Mouse (Mus musculus) G1E-ER4 (cell line): ENCODE results near the gene 4930469K13Rik. TPM values are rescaled to one million over a fixed set of nuclear protein-coding genes. Genes with fewer than 3 reads are reported as not detected.

ENCODE experiments used
- GATA1 ChIP-seq: IDR thresholded peaks from one replicate; pipeline ENCODE4 v1.8.0; 2012; ENCODE audit warnings: low read length, inconsistent platforms
- polyA plus RNA-seq: library from polyadenylated mRNA; stranded (reverse); fragments of >175 nt; gene quantifications from 2 replicates; pipeline ENCODE4 v1.2.3, GENCODE M21; 2012

4930469K13Rik gene
- polyA plus RNA-seq, 1 experiment, result not detected

DNA sequence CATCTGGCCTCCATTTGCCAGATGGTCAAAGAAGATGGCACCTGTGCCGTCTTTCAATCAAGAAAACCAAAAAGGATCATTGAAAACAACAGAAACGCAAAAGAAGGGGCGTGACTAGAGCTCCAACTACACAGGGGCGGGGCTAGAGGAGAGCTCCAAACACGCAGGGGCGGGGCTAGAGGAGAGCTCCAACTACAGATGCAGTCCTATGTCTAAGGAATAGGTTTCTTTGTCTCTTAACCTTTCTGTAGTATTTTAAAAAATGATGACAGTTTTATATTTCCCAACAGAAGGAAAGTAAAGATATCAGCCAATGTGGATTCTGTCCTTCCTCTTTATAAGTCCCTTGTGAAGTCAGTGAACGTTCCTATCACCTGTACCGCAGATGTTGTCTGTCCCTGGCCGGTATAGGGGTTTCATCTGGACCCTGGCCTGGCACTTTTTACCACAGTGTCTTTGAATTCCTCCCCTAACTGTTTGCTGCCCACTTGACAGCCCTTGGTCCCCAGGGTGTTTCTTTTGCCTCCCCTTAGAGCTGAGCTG lies 153.5 kb downstream of the 4930469K13Rik start:
- TF ChIP-seq GATA1, result no peak

DNA sequence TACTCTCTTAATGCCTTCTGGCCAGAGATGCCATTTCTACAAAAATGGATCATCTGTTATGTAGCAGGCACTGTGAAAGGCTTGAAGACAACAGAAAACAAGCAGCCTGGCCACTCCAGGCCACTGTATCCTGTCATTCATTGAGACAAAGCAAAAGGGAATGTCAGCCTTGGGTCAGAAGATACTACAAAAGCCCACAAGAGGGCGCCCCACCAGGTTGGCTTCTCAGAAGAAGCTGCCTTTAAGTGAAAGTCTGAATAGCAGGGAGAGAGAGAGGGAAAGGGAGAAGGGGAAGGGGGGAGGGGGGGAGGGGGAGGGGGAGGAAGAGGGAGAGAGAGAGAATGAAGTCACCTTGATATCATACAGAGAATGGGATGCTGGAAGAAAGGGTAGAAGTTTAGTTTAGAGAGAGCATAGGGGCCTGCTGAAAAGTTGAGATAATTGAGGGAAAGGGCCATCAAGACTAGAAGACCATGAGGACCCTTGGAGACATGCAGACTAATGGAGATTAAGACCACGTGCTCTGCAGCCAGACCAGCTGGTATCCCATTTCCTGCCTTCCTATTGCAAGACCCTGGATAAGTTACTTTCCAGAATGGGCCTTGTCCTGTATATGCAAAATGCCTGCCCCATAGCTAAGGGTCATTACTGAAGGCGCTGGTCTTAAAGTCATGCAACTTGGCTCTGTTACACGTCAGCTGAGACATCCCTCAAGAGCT lies 154.1 kb downstream of the 4930469K13Rik start:
- no peak for TF ChIP-seq GATA1

DNA sequence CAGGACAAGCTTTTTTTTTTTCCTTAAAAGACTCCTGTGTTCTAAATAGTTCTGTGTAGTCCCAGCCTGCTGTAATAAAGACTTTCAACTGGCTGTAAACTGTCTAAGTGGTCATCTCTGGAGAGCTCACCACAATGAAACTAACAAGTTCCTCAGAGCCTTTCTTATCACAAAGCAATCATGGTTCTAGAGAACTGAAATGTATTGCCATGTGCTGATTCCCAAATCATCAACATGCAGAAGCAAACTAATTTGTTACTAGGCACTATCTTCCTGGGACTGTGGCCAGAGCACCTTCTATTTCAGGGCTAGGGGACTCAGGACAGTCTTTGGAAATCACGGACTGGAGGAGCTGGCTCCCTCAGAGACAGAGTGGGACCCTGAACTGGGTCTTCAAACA lies 154.8 kb downstream of the 4930469K13Rik start:
- no peak for TF ChIP-seq GATA1

DNA sequence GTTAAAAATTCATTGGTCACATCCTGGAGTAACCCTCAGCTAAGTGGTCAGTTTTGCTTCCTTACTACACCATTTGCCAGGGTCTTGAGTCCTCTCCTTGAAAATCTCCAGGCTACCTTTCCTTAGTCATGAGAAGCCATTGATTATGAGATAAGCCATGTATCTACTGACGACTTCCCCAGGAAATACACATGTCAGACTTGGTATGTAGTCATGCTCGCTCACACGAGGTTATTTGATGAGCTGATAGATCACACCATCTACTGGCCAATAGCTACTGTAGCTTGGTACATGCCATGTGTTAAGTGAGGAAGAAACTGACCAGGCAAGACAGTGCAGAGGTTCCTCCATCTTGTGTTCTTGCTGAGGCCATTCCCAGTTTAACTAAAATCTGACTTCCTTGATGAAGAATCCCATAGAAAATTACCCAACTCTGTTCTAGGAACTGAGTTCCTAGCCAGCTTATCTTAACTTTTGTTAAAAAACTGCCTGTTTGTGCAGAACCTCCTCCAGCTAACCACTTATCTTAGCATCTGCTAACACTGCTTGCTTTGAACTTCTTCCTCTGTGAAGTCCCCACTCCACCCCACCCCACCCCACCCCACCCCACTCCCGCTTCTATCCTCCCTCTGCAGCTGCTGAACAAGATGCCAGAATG lies 158.8 kb downstream of the 4930469K13Rik start:
- TF ChIP-seq GATA1, result no peak

DNA sequence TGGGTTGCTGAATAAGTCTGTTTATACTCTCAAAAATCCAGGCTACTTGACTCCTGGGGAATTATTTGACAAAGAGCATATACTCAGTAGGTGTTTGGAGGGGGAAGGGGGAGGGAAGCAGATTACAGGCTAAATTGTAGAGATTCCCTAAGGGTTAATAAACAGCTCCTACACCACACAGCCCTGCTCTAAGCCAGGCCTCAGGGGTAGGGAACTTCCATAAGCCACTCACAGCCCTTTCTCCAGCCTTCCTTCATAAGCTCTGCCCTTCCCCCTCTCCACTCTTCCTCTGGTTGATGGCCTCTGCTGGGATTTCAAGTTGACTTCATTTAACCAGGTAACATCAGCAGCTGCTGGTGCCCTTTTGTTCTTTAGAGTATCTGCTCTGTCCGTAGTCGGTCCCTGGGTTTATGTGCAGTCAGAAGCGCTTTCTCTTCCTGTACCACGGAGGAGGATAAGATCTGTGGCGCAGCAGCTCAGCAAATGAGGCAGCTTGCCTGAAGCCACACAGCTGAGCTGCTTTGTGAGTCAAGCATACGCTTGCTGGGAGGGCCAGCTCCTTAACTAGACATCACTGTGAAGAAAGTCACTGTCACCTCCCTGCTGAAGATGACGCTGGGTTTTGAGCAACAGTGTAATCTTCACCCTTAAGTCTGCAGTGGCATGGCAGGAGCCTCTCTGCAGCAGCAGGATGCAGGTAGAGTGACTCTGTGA lies 159.6 kb downstream of the 4930469K13Rik start:
- no peak for TF ChIP-seq GATA1

DNA sequence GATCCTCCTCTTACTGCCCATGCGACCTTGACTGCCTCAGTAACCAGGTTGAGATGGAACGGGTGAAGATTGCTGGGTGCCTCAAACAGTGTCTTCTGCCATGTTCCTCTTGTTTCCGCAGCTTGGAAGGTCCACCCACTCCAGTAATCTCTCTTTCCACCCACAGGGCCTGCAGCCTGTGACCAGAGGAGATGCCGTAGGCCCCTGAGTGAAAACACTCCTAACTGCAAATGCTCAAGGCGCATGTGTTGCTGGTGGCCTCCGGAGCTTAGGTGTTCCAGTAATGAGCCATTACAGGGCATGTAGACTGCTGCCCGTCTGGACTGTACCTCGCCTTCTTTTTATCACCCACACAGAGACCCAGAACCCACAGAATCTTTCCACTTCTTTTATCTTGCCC lies 160.7 kb downstream of the 4930469K13Rik start:
- no peak for TF ChIP-seq GATA1

DNA sequence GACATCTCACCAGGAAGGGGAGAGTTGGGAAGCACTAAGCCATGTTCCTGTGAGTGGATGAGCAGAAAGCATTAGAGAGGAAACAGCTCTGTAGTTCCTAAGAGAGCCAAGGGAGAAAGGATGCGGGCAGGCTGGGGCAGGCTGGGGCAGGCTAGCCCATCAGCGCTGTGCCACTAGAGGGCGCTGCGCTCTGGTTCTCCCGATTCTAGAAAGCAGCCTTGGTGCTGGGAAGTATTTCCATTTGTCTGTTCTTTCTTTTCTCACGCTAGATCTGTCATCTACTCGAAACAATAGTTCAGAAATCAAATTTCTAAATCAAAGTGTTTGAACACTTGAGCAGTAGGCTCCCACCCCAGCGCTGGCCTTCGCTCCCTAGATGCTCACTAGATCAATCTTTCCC lies 164.1 kb downstream of the 4930469K13Rik start:
- TF ChIP-seq GATA1, result no peak

DNA sequence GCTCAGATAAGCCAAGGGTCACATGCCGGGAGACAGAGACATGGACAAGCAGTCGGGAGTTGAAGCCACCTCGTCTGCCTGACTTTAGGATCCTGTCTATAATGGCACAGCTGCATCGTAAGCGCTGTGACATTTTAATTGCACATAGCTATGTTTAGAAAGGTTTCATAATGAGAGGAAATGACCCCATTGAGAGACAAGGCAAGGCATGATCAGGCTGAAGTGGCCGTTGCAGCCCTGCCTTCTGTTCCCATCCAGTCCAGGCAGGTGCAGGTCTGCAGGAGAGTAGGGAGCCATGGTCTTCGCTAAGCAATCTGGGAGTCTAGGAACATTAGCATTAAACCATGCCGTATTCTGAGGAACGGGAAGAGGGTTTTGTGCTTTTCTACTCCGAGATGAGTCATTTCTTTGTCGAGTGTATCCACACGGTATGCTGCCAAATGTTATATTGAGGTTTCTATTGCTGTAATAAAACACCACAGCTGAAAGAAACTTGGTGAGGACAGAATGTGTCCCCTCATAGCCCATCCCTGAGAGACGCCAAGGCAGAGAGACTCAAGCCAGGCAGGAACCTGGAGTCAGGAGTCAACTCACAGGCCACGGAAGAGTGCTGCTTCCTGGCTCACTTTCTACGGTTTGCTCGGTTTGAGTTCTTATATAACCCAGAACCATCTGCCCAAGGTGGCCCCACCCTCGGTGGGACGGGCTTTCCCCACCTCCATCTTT lies 165.8 kb downstream of the 4930469K13Rik start:
- no peak for TF ChIP-seq GATA1

DNA sequence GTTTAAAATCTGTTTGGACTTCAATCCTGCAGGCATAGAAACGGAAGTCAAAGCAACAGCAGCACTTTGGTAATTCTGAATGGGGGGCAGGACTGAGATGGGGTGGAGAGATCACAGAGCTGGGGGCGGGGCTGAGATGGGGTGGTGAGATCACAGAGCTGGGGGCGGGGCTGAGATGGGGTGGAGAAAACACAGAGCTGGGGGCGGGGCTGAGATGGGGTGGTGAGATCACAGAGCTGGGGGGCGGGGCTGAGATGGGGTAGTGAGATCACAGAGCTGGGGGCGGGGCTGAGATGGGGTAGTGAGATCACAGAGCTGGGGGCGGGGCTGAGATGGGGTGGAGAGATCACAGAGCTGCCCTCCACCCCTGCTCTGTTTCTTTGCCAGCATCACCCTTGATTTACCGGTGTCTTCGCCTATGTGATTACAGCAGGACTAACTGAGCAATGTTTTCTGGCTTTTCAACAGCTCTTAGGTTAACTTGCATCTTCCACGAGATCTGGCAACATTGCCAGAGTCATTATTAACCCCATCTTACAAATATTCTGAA lies 166.4 kb downstream of the 4930469K13Rik start:
- no peak for TF ChIP-seq GATA1

DNA sequence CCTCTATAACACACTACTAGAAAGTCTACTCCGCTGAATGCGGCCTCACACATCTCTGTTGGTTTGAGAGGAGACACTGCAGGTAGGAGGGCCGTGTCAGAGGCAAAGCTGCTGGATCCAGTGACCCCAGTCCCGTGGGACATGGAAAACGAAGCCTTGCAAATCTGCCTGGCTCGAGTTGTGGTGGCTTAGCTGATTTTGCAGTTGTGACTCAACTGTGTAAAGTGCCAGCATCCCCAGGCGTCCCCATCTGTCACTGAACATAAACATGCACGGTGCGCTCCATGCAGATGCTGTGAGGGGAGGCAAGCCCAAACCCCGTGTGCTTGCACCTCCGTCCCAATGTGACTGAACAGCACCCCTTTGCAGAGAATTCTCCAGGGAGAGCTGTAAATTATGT lies 168.9 kb downstream of the 4930469K13Rik start:
- no peak for TF ChIP-seq GATA1

DNA sequence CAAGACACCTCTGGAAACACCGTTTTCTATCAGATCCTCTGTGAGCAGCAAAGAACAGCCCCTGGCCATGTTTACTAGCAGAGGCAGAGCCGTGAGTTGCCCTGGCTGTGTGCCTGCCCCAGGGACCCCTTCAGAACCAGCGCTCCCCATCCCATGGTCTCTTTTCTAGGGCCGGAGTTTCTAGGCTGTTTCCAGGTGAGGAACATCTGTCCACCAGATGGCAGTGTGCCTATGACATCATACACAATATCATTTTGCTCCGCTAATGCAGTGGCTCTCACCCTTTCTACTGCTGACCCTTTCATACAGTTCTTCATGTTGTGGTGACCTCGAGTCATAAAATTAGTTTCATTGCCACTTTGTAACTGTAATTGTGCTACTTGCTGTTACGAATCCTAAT lies 169.7 kb downstream of the 4930469K13Rik start:
- no peak for TF ChIP-seq GATA1

DNA sequence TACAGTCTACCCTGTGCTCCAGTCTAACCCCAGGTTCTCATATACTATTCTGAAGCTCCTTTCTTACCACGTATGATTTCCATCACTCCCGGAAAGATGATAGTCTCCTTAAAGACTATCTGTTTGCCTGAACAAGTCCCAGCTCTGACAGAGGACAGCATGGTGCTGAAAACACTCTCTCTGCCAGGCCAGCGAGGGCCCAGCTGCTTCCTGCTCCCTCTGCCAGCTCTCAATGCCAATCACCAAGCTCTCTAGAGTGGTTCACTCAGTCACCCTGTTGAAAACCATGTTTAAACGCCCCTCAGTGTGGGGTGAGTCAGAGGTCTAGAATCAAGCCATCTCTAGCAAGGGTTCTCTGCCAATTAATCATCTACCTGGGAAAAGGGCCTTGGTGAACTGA lies 170.5 kb downstream of the 4930469K13Rik start:
- no peak for TF ChIP-seq GATA1

DNA sequence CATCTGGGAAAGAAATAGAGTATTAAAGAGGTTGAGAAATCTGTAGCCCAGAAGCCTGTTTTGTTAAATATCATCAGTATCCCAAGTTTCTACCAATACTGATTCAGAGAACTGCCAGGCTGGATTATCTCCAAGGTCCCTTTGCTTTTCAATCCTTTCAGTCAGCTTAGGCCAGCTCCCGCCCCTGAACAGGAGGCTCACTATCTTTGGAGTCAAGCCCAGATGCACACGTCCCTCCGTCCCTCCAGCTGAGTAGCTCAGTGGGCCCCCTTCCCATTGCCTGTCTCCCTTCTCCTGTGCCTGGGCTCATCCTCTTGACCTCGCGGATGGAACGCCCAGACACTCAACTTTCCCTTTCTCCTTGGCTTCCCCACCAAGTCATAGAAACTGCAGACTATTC lies 171.0 kb downstream of the 4930469K13Rik start:
- TF ChIP-seq GATA1, result no peak

DNA sequence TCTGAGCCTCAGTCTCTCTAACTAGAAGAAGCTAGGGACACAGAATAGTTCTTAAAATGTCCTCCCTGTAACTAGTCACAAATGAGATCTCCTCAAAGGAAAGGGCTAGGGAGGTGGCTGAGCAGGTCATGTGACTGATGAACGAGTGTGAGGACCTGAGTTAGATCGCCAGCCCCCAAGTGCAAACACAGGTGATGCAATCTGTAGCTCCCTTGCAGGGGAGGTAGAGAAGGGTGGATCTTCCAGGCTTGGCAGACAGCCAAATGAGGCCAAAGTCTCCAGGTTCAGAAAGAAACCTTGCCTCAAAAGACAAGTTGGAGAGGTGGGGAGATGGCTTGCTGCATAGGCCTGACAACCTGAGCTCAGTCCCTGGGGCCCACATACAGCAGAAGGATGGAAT lies 171.8 kb downstream of the 4930469K13Rik start:
- no peak for TF ChIP-seq GATA1

DNA sequence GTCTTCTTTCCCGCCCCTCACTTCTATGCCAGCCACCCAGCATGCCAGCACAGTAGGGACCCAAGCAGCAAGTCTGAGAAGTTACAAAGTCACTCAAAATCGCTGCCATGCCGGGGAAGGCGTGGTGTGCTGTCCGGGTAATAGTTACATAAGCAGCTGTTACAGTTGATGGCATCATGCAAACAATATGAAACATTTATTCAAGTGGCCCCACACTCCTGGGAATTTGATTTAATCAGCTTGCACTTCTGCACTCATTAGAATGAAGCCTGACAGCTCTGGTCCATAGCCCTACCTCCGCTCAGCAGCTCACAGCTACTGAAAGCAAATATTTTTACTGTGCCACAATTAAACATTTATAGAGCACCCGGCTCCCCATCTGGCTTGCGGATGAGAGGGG lies 172.6 kb downstream of the 4930469K13Rik start:
- no peak for TF ChIP-seq GATA1

Other genes with a start within 250 kb of the 4930469K13Rik start
- not detected in 2 replicates for gene Kcnmb1, start 135.5 kb downstream of the 4930469K13Rik start, polyA plus RNA-seq
- gene Kcnip1, start 105.4 kb downstream of the 4930469K13Rik start, polyA plus RNA-seq, result 0.03 TPM in 1 of 2 replicates, not detected in the other
- gene Lcp2, start 51.6 kb downstream of the 4930469K13Rik start, polyA plus RNA-seq, result 3.7 and 8.0 TPM in 2 replicates
- gene Foxi1, start 109.5 kb upstream of the 4930469K13Rik start, polyA plus RNA-seq, result not detected in 2 replicates
- gene Fam196b, start 216.3 kb upstream of the 4930469K13Rik start, polyA plus RNA-seq, result not detected in 2 replicates